Mouse (Mus musculus) heart, adult 2 months (tissue): ENCODE results near the gene Nf2. TPM values are rescaled to one million over a fixed set of nuclear protein-coding genes. Genes with fewer than 3 reads are reported as not detected.

Experiments used
- DNase-seq, 2 experiments: peaks; one replicate each; pipeline ENCODE4 v3.0.0; 2021
- H3K27ac ChIP-seq: fragments of 200-600 bp; 2 replicates; pipeline ENCODE4 v1.8.1; 2022
- H3K27me3 ChIP-seq: fragments of 200-500 bp; 2 replicates; pipeline ENCODE4 v1.6.1; 2012; ENCODE audit warnings: mild to moderate bottlenecking, low read length, inconsistent platforms, mixed read lengths; ENCODE audit not compliant: control insufficient read depth, insufficient read depth
- H3K36me3 ChIP-seq: fragments of 200-500 bp; 2 replicates; pipeline ENCODE4 v1.6.1; 2012; ENCODE audit warnings: low read length, inconsistent platforms; ENCODE audit not compliant: control insufficient read depth, insufficient read depth
- H3K4me1 ChIP-seq: fragments of 200-500 bp; 2 replicates; pipeline ENCODE4 v1.6.1; 2011; ENCODE audit warnings: low read length; ENCODE audit not compliant: control insufficient read depth, insufficient read depth
- H3K4me3 ChIP-seq: fragments of 200-600 bp; 2 replicates; pipeline ENCODE4 v1.8.1; 2022
- H3K79me2 ChIP-seq: fragments of 200-500 bp; replicated peaks from 2 replicates; pipeline ENCODE4 v1.6.1; 2012; ENCODE audit warnings: mild to moderate bottlenecking, inconsistent platforms, low read length, moderate library complexity, mixed read lengths; ENCODE audit not compliant: control insufficient read depth, insufficient read depth
- H3K9ac ChIP-seq: fragments of 200-500 bp; 2 replicates; pipeline ENCODE4 v1.6.1; 2012; ENCODE audit warnings: low read depth, mild to moderate bottlenecking, control low read depth, inconsistent platforms, low read length, mixed read lengths
- CTCF ChIP-seq: fragments of 200-600 bp; IDR thresholded peaks from 2 replicates; pipeline ENCODE4 v1.8.1; 2022; ENCODE audit warnings: antibody characterized with exemption, mild to moderate bottlenecking, moderate library complexity
- EP300 ChIP-seq: fragments of 200-500 bp; IDR thresholded peaks from 2 replicates; pipeline ENCODE4 v1.6.1; 2011; ENCODE audit warnings: low read depth, low read length, control low read depth; ENCODE audit not compliant: insufficient read depth
- POLR2A ChIP-seq: fragments of 200-500 bp; IDR thresholded peaks from 2 replicates; pipeline ENCODE4 v1.6.1; 2011; ENCODE audit warnings: mild to moderate bottlenecking, low read depth, low read length, control low read depth; ENCODE audit not compliant: insufficient read depth
- WGBS: fragments of 180-500 bp; shearing (Covaris S2); methylation state at CpG from one replicate; pipeline ENCODE4 v1.1.7; 2018; 5-methylcytosine and 5-hydroxymethylcytosine counted together
- intact Hi-C: fragments of 180-260 bp; cut with DNase I; formaldehyde crosslinking; loops from one replicate; pipeline ENCODE4 v1.15.1; 2025
- polyA plus RNA-seq: library from polyadenylated mRNA; depleted of rRNA; stranded (reverse); fragments of >200 nt; gene quantifications from 2 replicates; pipeline ENCODE4 v1.2.3, GENCODE M21; 2012
- total RNA-seq, 2 experiments: library from RNA; stranded (reverse); gene quantifications; 2 replicates each; pipeline ENCODE4 v1.2.3; 2021

Nf2 gene
- total and polyA plus RNA-seq, 3 experiments, result 57.1 to 85.0 (median 77.1) TPM

DNA sequence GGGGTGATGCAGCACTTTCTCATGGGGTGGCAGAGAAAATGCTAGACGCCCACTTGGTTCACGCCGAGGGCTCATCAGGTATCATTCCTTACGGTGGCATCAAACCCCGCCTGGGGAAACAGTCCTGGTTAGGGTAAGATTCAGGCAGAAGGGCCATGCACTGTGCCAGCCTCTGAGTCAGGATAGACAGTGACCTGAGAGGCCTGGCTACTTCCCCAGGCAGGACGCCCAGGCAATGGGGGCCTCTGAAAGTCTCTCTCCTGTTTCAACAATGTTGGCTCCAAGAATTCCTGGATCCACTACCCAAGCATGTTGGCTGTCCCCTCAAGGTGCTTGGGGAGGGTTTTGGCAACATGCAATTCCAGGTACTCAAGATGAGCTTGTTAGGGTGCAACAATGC lies 79.5 kb downstream of the Nf2 start:
- DNase-seq, result no peak
- 90% methylated on average over 6 of the region's 6 CpGs for WGBS
- H3K27ac ChIP-seq, result no peak overlapping the region

DNA sequence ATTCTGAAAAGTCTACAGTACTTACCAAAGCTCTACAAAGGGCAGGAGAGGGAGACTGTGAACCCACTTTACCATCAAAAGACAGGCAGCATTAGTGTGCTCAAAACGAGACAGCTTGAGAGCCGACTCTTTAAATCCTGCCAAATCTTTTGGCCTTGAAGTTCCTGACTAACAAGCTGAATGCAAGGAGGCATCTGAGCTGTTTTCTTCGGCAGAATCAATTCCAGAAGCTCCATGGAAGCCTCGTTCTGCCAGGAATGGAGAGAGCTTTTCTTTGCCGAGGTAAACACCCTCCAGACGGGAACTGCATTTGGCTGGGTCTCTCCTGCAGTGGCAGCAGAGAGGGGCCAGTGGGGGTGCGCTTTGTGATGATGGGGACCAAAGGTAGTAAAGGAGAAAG lies 80.0 kb downstream of the Nf2 start:
- intact Hi-C loops, result no loop called here
- no peak overlapping the region for H3K4me3 ChIP-seq

More for the DNA sequence above, 79.5 kb downstream of the Nf2 start:
- intact Hi-C loops, result loop anchor here (5.0 kb wide), 1 partner anchor 333 kb away; no protein-coding TSS in a partner anchor
- no peaks in the 10 kb centered on the region for H3K36me3 ChIP-seq
- no peaks in the 10 kb centered on the region; the same call in 1 of the 2 replicates for H3K4me1 ChIP-seq
- no peaks in the 10 kb centered on the region for H3K79me2 ChIP-seq
- no peak overlapping the region for H3K9ac ChIP-seq
- TF ChIP-seq POLR2A, result no peak
- TF ChIP-seq CTCF, result no peak
- TF ChIP-seq EP300, result no peak
- H3K4me3 ChIP-seq, result no peak overlapping the region
- no peaks in the 10 kb centered on the region for H3K27me3 ChIP-seq

DNA sequence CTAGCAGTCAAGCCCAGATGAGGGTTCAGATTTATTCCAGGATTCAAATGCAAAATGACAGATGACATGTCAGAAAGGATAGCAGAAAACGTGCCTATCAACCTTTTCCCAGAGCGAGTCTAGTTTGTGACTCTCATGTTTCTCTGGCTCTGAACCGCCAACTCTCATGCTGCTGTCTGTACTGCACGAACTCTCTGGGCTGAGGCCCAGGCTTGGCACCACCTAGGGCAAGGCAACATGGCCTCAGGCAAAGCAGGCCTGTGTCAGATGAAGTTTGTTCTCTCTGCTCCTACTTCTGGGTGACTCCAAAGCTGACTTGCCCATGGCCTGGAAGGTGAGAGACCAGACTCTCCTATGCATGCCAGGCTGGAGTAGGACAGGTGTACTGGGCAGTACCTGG lies 80.9 kb downstream of the Nf2 start:
- WGBS, result 82% methylated on average over 4 of the region's 4 CpGs
- Histone ChIP-seq H3K27ac (no peak overlapping the region), H3K79me2 (no peaks in the 10 kb centered on the region), H3K9ac (no peak overlapping the region), H3K4me3 (no peak overlapping the region), H3K4me1 (no peaks in the 10 kb centered on the region; the same call in 1 of the 2 replicates), H3K27me3 (no peaks in the 10 kb centered on the region), H3K36me3 (no peaks in the 10 kb centered on the region)
- TF ChIP-seq POLR2A (no peak), CTCF (no peak)
- intact Hi-C loops, result no loop called here
- no peak for DNase-seq

More for the DNA sequence above, 80.0 kb downstream of the Nf2 start:
- Histone ChIP-seq H3K27me3 (no peaks in the 10 kb centered on the region), H3K9ac (no peak overlapping the region), H3K36me3 (no peaks in the 10 kb centered on the region), H3K4me1 (no peaks in the 10 kb centered on the region; the same call in 1 of the 2 replicates), H3K79me2 (no peaks in the 10 kb centered on the region), H3K27ac (no peak overlapping the region)
- no peak for TF ChIP-seq EP300
- no peak for TF ChIP-seq CTCF
- no peak for TF ChIP-seq POLR2A
- WGBS, result 80% methylated on average over 7 of the region's 7 CpGs
- DNase-seq, result no peak

GRCm38 (mm10) chr11:4764476-4764875 lies 84.9 kb downstream of the Nf2 start:
- DNase-seq, result no peak
- intact Hi-C loops, result no loop called here
- no peaks in the 10 kb centered on the region for H3K4me1 ChIP-seq
- H3K9ac ChIP-seq, result no peak overlapping the region
- H3K4me3 ChIP-seq, result no peak overlapping the region
- 52% methylated on average over 5 of the region's 5 CpGs for WGBS
- no peaks in the 10 kb centered on the region for H3K79me2 ChIP-seq
- no peak for TF ChIP-seq EP300
- no peak for TF ChIP-seq CTCF
- no peak for TF ChIP-seq POLR2A
- H3K27me3 ChIP-seq, result no peaks in the 10 kb centered on the region
- no peaks in the 10 kb centered on the region for H3K36me3 ChIP-seq
- H3K27ac ChIP-seq, result no peak overlapping the region

DNA sequence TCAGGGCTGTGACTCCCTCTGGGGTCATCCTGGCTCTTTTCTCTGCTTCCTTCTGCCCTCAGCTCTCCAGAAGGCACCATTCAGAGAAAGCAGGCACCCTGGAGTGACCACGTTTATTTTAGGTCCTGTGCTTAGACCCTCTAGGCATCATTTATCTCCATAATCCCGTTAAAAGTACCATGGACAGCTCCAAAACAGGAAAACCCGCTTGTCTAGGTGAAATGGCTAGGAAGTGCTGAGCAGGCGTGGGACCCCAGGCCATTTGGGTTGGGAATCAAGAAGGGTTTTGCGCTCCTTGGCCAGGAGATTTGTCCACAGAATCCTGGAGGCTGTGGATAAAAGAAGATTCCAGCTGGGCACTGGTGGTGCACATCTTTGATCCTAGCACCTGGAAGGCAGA lies 85.7 kb downstream of the Nf2 start:
- Histone ChIP-seq H3K4me1 (no peaks in the 10 kb centered on the region), H3K27ac (no peak overlapping the region), H3K4me3 (no peak overlapping the region), H3K27me3 (no peaks in the 10 kb centered on the region), H3K79me2 (no peaks in the 10 kb centered on the region), H3K36me3 (no peaks in the 10 kb centered on the region), H3K9ac (no peak overlapping the region)
- DNase-seq, result no peak
- 19% methylated on average over 5 of the region's 5 CpGs for WGBS
- intact Hi-C loops, result no loop called here
- TF ChIP-seq EP300 (no peak), POLR2A (no peak), CTCF (no peak)

GRCm38 (mm10) chr11:4762511-4762910 lies 86.8 kb downstream of the Nf2 start:
- H3K27me3 ChIP-seq, result no peaks in the 10 kb centered on the region
- WGBS, result 29% methylated on average over 2 of the region's 2 CpGs

More at GRCm38 (mm10) chr11:4762511-4762910, 86.8 kb downstream of the Nf2 start:
- no peak overlapping the region for H3K27ac ChIP-seq
- intact Hi-C loops, result no loop called here
- DNase-seq, result no peak
- no peak overlapping the region for H3K9ac ChIP-seq
- TF ChIP-seq EP300, result no peak
- TF ChIP-seq POLR2A, result no peak
- no peak for TF ChIP-seq CTCF
- H3K36me3 ChIP-seq, result no peaks in the 10 kb centered on the region
- H3K4me3 ChIP-seq, result no peak overlapping the region
- H3K4me1 ChIP-seq, result no peaks in the 10 kb centered on the region
- no peaks in the 10 kb centered on the region for H3K79me2 ChIP-seq
